Mouse (Mus musculus) testis, adult 2 months (tissue): ENCODE measurements around the gene Nodal.

Experiments used
- CTCF ChIP-seq: fragments of 200-500 bp; IDR thresholded peaks from 2 replicates; pipeline ENCODE4 v1.5.1; 2012; ENCODE audit warnings: low read depth, mild to moderate bottlenecking, inconsistent platforms, low read length, moderate library complexity; ENCODE audit not compliant: control insufficient read depth, insufficient read depth, insufficient replicate concordance
- POLR2A ChIP-seq: fragments of 200-500 bp; IDR thresholded peaks from 2 replicates; pipeline ENCODE4 v1.6.1; 2012; ENCODE audit warnings: low read depth, mild to moderate bottlenecking, inconsistent platforms, low read length, moderate library complexity; ENCODE audit not compliant: control insufficient read depth

GRCm38 (mm10) chr10:61445016-61445415, 27.2 kb downstream of the Nodal start:
- TF ChIP-seq POLR2A (no peak), CTCF (no peak)
